Mouse (Mus musculus) kidney, adult 11 months (tissue): ENCODE data around the gene Sh3bp2.

ENCODE experiments used
- DNase-seq: peaks from one replicate; pipeline ENCODE4 v3.0.0; 2022

Sh3bp2 gene

DNA sequence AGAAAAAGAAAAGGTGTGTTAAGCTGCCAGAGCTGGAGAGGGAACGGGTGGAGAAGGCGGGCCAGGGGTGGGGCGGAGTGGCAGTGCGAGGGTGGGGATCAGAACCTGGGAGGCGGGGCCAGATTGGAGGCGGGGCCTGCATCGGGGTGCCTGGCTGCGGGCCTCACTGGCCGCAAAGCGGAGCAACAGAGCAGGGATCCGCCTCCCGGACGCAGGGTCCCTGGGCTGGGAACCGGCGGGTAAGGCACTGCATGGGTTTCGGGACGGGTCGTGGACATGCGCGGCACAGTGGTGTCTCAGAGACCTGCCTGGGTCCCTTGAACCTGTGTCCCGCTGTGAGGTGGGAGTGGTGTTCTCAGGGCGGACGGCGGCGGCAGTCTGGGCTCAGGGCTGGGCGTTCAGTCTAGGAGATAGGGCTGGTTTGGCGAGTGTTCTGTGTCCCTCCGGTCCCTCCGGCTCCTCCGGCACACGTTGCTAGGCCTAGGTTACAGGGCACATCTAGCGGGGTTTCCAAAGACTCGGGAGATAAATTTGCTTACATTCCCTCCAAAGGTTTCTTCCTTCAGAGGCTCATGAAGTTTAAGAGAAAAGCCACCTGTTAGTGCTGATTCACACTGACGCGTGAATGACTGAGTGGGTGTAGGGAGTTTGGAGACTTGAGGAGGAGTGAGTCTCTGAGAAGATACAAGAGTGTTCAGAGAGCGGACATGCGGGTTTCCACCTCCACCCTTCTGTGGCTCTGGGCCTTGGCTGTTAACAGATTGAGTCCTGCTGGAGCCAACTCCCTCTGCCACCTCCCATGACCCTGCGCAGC, at the start of gene Sh3bp2:
Gene Sh3bp2 (plus strand): TSS at position 176 of the 814 bp plus-strand sequence.
- peak; percentile 92 for DNase-seq

DNA sequence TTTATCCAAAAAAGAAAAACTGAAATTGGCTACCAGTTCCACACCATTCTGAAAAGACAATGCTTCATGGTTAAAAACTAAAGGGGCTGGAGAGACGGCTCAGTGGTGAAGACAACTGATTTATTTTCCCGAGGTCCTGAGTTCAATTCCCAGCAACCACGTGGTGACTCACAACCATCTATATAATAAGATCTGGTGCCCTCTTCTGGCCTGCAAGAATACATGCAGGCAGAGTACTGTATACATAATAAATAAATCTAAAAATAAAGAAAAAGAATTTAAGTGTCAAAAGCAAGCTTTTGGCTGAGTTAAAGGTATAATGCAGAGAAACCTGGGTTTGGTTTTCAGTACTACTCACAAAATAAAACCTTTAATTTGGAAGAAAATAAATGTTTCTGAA, 44.7 kb upstream of the Sh3bp2 start:
- DNase-seq, result no peak

DNA sequence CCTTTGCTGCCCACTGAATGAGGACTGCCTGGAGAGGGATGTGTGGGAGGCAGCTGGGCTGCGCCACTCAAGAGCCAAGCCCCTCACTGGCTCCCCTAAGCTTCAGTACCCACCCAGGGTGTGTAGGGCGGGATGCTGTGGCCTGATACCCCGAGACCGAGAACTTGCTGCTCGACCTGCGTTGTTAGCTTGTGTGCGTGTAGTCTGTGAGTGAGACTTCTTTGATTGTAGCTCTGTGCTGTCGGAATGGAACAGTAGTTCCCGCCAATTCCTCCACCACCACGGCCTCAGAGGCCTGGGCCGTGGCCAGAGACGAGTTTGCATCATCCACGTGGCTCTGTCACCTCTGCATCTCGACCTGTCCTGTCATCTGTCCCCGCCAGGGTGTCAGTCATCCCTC, 39.9 kb upstream of the Sh3bp2 start:
- no peak for DNase-seq

DNA sequence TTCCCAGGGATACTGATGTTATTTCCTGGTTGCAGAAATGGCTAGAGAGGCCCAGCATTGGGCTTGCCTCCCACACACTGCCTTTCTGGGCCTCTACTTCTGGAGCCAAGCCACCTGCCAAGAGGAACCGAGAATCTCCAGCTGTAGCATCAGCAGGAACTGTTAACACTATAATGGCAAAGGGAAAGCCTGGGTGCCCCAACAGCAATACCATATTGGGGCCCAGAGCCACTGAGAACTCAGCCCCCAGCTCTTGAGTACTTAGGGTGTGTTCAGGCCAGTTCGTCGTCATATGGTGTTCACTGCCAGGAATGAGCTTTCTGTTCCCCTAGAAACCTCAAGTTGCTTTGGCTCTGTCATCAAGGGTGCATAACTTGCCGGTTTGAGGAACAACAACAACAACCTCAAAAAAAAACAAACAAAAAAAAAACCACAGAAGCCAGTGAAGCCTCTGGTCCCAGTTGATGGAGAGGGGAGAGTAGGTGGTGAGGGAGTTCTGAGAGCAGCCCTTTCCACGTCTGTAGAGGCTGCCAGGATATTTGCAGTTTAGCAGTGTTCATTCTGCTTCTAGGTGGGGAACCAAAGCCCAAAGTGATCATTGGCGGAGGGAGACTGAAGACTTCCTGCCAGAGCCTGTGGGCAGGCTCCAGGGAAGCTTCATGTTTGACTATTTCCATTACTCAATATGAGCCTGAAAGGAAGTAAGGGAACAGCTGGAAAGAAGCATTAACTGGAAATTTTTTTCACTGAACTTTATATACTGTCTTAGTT, 38.1 kb upstream of the Sh3bp2 start:
- no peak for DNase-seq

DNA sequence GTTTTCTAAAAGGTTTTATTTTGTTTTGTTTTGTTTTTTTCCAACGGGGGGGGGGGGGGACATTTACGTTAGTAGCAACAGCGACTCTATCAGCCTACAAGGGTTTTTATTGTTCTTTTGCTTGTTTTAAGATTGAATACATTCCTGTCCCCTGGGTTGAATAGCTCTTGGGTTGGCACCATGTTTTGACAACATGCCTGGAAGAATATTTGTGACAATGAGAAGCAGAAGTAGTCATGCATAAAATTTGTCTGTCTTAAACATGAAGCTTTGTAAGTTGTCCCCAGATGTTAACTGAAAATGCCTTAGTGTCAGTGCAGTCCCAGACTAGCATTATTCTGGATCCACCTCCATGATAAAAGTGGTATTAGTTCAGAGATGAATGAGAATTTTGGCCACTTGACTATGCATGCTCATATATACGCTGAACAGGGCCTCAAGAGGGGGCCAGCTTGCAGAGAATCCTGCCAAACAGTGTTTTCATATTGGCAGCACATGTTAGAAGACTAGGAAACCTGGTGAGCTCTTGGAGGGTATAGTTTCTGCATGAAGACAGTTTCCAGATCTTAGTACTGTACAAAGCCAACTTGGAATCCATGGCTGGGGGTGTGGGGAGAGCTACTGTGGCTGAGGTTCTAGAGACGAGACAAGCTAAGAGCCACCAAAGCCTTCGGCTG, 36.8 kb upstream of the Sh3bp2 start:
- DNase-seq, result no peak

DNA sequence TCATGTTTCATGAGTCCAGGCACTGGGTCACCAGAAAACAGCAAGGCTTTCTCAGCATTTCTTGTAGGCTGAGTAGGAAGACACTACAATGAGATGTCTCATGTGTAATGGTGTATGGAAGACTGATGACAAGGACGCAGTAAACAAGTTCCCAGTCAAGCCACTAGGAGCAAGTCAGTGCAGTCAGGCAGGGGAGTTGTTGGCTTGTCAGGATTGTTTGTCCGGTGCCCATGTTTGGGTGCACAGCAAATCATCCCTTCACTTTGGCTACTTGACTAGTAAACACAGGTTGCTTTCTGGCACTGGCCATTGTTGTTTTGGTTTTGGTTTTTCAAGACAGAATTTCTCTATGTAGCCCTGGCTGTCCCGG, 36.2 kb upstream of the Sh3bp2 start:
- no peak for DNase-seq

DNA sequence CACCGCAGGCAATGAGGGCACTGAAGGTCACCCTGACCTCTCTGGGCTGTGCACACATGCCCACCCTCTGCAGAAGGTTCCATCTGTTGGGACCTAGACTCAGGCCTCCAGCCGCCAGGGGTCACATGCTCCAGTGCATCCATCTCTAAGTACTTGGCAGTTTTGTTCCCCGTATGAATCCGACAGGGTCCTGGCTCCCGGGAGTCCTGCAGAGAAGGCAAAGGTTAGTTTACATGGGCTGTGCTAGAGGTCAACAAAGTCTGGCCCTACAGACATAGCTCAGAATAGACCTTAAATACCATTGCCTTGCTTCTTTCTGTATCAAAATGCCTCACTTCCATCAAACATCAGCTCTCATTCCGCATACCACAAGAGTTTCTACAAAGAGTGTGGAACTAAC, 28.9 kb upstream of the Sh3bp2 start:
- no peak for DNase-seq

DNA sequence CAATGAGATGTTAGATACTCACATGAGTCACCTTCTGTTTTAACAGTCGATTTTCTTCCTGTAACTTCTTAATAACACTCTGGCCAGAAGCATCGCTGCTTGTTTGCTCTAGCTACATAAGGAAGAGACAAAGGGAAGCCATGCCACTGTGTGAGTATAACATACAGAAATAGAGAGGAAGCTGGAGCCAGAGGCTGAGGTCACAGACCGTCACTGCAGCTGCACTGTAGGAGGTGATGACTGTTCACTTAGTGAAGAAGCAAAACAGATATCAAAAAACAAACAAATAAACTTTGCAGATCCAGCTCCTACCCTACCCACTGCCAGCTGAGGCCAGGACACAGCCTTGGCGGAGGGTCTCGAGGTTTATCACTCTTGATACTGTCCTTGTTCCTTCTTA, 24.8 kb upstream of the Sh3bp2 start:
- DNase-seq, result no peak

DNA sequence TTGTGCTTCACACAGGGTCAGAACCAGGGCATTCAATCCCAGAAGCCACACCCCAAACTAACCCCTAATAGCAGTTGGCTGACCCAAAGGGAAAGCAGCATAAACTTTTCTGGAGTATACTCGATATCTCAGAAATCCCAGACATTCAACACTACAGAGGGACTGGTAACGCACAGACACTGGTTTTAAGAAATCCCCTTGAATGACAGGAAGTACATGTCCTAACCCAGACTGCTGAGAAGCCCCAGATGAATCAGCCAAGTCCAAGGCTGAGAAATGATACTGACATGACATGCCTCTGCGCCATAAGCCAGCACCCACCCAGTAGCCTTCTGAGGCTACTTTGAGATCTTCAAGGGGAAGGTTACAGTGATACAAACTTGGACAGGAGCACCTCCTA, 24.1 kb upstream of the Sh3bp2 start:
- no peak for DNase-seq

DNA sequence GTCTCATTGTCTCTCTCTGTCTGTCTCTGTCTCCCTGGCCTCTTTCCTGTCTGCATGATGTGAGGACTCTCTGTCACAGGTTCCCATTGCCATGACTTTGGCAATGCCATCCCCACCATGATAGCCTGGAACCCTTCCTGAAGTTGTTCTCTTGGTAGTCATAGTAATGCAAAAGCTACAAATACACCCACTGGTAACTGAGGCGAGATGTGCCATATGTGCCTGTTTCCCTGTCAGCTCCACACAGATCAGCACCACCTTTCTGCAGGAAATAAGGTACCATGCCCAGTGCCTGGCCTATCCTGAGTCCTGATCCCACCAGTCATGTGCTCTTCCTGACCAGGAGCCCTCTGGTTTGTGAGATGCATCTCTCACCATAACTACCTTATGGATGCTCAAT, 23.2 kb upstream of the Sh3bp2 start:
- DNase-seq, result no peak

DNA sequence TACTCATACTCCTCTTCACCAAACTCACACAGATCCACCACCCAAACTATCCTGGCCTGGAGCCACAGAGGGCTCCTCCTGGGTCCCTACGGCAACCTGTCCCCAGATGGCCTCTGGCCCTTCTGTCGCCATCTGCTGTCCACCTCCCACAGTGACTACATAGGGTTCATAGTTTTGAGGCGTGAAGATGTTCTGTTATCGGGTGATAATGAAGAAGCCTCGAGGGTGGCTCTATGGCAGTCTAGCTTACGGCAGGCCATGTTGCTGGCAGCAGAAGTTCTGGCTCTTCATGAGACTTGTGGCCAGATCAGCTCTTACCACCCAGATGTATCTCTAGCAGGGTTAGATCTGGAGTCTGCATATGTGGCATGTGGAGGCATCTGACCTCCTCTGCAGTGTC, 22.8 kb upstream of the Sh3bp2 start:
- no peak for DNase-seq

DNA sequence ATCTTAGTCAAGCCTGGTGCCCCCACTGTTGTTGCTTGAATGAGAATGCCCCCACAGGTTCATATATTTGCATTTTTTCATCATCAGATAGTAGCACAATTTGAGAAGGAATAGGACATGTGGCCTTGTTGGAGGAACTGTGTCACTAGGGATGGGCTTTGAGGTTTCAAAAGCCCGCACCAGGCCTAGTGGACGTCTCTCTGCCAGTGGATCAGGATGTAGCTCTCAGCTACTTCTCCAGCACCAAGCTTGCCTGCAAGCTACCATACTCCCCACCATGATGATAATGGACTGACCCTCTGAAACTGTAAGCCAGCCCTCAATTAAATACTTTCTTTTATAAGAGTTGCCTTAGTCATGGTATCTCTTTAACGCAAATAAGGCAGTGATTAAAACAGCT, 13.2 kb upstream of the Sh3bp2 start:
- DNase-seq, result no peak

DNA sequence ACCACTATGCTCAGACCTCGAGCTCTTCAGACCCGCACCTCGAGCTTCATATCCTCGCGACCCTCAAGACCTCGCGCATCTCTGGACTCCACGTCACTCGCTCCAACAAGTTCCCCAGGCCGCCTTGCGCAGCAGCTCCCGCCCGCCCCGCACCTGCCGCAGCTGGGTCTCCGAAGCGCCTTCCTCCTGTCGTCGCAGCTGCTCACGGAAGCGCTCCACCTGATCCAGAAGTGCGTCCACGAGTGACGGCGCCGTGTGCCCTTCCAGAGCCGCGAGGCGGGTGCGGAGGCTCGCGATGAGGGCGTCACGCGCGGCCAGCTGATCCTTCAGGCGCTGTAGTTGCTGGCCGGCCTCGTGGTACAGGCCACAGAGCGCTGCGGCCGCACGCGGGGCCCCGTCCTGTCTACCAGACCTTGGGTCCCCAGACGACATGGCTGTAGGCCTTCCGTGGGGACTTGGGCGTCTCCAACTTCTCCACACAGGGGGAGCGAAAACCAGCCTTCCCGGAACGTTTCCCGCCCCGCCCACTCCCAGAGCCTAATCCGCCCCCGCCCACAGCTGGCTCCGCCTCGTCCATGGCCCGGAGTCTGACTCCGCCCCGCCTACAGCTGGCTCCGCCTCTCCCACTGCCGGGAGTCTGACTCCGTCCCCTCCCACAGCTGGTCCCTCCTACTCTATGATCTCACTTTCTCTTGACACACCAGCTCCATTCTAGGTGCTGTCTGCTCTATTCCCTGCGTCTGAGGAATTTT, 12.0 kb upstream of the Sh3bp2 start, which contains the start of gene Tnip2:
Gene Tnip2 (minus strand): TSS at position 526 of the 752 bp plus-strand sequence.
- peak; percentile 96 for DNase-seq

DNA sequence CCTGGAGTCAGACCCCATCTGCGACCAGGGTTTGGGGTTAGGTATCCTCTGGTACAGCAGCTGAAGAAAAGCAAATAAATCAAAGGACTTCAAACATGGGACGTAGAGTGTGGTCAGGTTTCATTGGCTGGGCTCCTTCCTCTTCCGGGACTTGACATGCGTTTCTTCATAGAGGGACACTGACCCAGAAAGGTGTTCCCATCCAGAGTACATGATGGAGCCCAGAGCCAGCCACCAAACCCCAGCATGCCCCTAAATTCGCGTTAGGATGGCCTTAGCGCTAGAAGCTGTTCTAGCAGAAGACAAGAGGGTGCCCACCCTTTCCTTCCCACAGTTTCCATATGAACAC, 11.4 kb upstream of the Sh3bp2 start:
- DNase-seq, result no peak

DNA sequence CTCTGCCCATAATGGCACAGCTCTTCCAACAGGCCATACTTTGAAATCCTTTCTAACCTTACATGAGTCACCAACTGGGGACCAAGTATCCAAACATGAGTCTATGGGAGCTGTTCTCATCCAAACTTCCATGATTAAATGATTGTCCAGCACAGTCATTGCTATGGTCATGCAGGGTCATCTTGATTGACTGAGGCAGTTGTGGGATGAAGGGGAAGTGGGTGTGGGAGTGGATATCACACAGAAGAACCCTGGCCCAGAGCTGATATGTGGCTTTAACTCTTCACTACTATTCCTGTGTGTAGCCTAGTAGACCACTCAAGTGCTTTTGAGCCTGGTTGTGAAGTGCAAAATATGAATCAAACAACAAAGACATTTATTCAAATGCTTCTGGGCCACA, 10.5 kb upstream of the Sh3bp2 start:
- DNase-seq, result no peak

DNA sequence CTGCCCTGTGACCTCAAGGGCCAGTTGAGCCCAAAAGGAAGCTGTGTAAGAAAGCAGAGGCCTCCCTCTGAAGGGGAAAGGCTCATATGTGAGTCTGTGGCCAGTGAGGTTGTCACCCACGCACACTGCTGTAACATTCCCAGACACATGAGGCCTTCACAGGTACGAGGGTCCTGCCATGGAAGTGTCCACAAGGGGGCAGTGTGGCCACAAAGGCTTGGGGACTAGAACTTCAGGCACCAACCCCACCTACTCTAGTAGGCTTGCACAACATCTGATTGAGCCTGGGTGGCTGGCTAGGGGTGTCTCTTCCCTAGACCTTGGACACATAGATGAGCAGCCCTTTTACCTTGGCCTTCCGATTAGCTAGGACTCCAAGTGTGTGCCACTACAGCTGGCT, 7.7 kb upstream of the Sh3bp2 start:
- DNase-seq, result peak; percentile 73

DNA sequence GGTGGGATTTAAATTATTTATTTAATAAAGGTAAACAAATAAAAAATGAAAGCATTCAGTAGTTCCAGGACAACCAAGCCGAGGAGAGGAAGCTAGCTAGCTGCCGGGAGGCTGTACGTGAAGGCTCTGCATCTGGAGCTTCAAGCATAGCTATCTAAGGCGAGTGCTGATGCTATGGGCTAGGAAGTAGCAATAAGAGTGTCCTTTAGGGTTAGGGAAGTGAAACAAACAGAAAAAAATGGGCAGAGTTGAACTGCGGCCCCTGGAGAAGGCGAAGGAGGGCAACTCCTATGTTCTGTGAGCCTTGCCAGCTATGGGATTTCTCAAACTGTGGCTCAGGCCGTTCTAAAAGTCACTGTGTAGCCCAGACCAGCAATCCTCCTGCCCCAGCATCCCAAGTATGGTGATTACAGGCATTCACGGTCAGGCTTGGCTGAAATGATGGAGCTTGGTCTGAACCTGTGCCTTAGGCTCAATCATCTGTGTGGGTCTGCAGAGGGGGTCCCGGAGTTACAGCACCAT, 6.2 kb upstream of the Sh3bp2 start:
- DNase-seq, result no peak

DNA sequence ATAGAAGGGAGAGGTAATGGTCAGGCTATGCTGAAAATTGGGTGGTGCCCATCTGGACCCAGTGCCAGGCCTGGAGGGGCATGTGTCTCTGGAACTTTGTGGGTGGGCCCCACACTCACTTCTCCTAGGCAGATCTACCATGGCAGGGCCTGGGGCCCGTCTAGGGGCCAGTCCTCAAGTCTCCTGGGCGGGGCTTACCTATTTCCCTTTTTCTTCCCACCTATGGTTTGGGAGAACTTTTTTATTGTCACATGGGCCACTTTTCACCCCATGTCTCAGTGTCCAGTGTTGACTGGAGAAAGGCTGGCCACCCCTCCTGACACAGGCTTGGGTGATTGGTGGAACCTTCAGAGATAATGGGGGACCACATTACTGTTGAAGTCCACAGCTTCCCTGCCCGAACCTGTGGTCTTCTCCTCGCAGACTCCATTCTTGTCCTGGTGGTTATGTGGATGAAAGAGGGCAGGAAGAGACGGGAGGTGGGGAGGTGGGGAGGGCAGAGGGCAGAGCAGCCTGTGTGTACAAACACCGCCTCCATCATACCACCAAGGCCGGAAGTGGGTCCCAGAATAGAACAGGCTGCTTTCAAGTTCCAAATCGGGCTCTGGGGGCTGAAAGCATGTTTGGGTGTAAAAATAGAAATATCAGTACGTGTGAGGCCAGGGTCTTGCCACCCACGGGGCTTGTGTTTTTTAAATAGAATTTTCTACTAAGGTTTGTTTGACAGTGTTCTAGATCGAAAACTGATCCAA, 5.0 kb upstream of the Sh3bp2 start:
- no peak for DNase-seq

DNA sequence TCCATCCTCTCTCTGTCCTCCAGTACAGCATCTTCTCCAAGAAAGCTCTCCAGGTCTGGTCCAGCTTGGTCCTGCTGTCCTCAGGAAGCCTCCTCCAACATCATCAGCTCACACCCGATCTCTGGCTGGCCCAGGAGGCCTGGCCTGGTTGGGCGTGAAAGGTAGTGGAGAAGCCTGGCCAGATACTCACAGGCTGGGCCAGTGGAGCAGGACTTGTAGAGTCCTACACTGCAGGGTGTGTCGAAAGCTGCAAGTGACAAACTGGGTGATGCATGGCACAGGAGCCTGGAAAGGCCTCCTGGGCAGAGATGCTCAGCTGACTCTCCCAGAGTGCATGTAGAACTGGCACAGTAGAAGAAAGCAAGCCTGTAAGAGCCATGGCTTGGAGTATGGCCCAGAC, 4.3 kb upstream of the Sh3bp2 start:
- DNase-seq, result no peak

DNA sequence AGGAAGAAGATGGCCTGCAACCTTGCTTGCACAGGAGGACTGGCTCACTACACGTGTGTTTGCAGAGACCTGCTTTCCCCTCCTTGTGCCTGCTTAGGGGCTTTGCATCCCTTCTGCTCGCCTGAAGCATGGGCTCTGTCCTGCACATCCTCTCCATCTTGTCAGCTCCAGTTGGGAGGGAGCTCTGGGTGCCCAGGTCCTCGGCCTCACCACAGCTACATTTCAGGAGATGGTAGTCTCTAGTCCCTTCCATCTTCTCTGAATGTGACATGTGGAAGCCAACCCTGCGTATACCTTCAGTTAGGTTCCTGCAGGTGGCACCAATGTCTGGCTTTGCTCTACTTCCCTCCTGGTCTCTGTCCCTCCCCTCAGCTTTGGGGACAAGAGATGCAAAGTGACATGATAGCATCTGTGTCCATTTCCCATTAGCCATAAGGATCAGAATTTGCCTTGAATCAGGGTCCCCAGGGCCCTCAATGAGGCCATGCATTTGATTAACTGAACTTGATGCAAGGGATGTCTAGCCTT, 1.6 kb upstream of the Sh3bp2 start:
- no peak for DNase-seq

DNA sequence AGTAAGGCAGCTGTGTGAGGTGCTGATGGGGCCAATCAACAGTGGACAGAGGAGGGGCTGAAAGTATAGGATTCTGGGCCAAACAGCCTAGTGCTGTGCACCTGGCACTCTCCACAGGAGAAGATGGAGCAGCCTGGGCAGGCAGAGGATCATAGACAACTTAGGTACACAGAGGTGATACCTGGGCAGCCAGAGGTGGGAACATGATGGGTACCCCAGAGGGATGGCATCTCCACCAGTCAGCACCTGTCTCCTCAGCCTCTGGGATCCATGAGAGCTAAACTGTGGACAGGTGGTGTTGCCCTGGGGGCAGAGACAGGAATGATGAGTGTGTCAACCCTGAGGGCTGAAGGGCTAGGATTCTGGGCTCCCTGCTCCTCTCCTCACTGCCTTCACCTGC, 1.1 kb upstream of the Sh3bp2 start:
- no peak for DNase-seq

DNA sequence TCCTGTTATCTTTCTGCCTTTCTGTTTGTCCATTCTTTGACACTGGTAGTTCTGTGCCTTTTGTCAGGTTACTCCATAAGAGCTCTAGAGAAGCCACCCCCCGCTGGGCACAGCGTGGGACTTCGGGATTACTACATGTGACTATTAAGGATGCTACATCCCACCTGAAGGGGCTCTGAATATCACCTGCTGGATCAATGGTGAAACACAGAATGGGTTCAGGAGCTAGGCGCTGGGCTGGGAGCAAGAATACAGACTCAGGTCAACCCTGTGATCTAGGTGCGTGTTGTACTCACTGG, 788 bp downstream of the Sh3bp2 start:
- no peak for DNase-seq
